Mouse (Mus musculus) limb, embryonic 14.5 days (tissue): ENCODE data around the gene Mfsd12. TPM values are rescaled to one million over a fixed set of nuclear protein-coding genes. Genes with fewer than 3 reads are reported as not detected.

Source experiments
- ATAC-seq: fragments of 200-750 bp; cut with Nextera tagmentation; 2 replicates; pipeline ENCODE4 v1.8.0; 2017; ENCODE audit warnings: low read depth, moderate number of reproducible peaks, moderate TSS enrichment; ENCODE audit not compliant: low FRiP score
- DNase-seq: peaks from one replicate; pipeline ENCODE4 v3.0.0-alpha.2; 2015; ENCODE audit warnings: low spot score
- H3K27ac ChIP-seq: fragments of 300-500 bp; sonication (generic); replicated peaks from 2 replicates; pipeline ENCODE4 v1.5.1; 2014; ENCODE audit warnings: low read depth, mild to moderate bottlenecking, low read length, moderate library complexity, mixed read lengths
- H3K27me3 ChIP-seq: fragments of 300-500 bp; sonication (generic); 2 replicates; pipeline ENCODE4 v1.6.1; 2014; ENCODE audit warnings: low read length, mixed read lengths; ENCODE audit not compliant: control insufficient read depth, insufficient read depth
- H3K36me3 ChIP-seq: fragments of 300-500 bp; sonication (generic); 2 replicates; pipeline ENCODE4 v1.6.1; 2014; ENCODE audit warnings: mild to moderate bottlenecking, low read length, moderate library complexity, mixed read lengths; ENCODE audit not compliant: control insufficient read depth, insufficient read depth
- H3K4me1 ChIP-seq: fragments of 300-500 bp; sonication (generic); 2 replicates; pipeline ENCODE4 v1.6.1; 2014; ENCODE audit warnings: antibody characterized with exemption, low read length, mixed read lengths; ENCODE audit not compliant: control insufficient read depth, insufficient read depth
- H3K4me2 ChIP-seq: fragments of 300-500 bp; sonication (generic); replicated peaks from 2 replicates; pipeline ENCODE4 v1.6.1; 2014; ENCODE audit warnings: low read depth, mild to moderate bottlenecking, low read length, moderate library complexity; ENCODE audit not compliant: severe bottlenecking
- H3K4me3 ChIP-seq: fragments of 300-500 bp; sonication (generic); replicated peaks from 2 replicates; pipeline ENCODE4 v1.5.1; 2014; ENCODE audit warnings: low read length
- H3K9ac ChIP-seq: fragments of 300-500 bp; sonication (generic); 2 replicates; pipeline ENCODE4 v1.6.1; 2014; ENCODE audit warnings: mild to moderate bottlenecking, low read depth, low read length, moderate library complexity; ENCODE audit not compliant: severe bottlenecking
- H3K9me3 ChIP-seq: fragments of 300-500 bp; sonication (generic); 2 replicates; pipeline ENCODE4 v1.6.1; 2016; ENCODE audit warnings: low read length; ENCODE audit not compliant: control insufficient read depth
- POLR2A ChIP-seq: fragments of 200-500 bp; IDR thresholded peaks from 2 replicates; pipeline ENCODE4 v1.8.0; 2012; ENCODE audit warnings: inconsistent platforms, mild to moderate bottlenecking, moderate library complexity, borderline replicate concordance; ENCODE audit not compliant: insufficient read depth, insufficient read length; ENCODE audit errors: extremely low read depth
- WGBS: fragments of 180-500 bp; shearing (Covaris S2); extraction: QIAGEN DNeasy Blood & Tissue Kit; methylation state at CpG from one replicate; pipeline ENCODE4 v1.1.7; 2014; 5-methylcytosine and 5-hydroxymethylcytosine counted together
- polyA plus RNA-seq, 2 experiments: library from polyadenylated mRNA; depleted of rRNA in 1 of 2; stranded (reverse) in 1 of 2; unstranded in 1 of 2; fragments of >200 nt; fragmentation: Nextera tagmentation in 1 of 2; extraction: Ambion mirVana in 1 of 2; gene quantifications; 2 replicates each; pipeline versions ENCODE4 v1.2.1 to v1.2.3; 2012 to 2014

Gene Mfsd12
- polyA plus RNA-seq, 2 experiments: 6.8 to 12.0 TPM

DNA sequence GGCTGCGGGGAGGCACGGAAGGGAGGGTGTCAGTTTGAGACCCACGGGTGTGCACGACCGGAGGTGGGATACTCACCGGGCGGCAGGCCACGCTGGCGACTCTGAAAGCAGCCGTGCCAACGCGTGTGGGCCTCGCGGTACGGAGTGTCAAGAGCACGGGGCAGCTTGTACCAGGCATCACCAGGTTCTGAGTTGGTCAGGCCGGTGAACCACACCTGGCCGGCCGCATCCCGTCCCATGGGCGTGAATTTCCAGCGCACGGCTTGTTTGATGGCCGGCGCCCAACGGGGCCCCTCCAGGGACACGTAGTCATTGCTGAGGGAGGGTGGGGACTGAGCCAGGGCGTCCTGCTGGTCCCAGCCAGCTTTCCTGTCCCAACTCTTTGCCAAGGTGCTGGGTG, 7.4 kb downstream of the Mfsd12 start:
- Histone ChIP-seq H3K9me3 (no peaks in the 10 kb centered on the region), H3K4me2 (peak overlapping the region; percentile 56), H3K9ac (peak overlapping the region; percentile 43; the same call in 1 of the 2 replicates), H3K27me3 (peaks cover 26% of the 10 kb centered on the region), H3K4me3 (peak overlapping the region; percentile 30), H3K36me3 (peaks cover 50% of the 10 kb centered on the region), H3K4me1 (peaks cover 14% of the 10 kb centered on the region), H3K27ac (no peak overlapping the region)
- WGBS: 13% methylated on average over 28 of the region's 28 CpGs
- ATAC-seq (no peak), DNase-seq (no peak)
- TF ChIP-seq POLR2A: no peak

DNA sequence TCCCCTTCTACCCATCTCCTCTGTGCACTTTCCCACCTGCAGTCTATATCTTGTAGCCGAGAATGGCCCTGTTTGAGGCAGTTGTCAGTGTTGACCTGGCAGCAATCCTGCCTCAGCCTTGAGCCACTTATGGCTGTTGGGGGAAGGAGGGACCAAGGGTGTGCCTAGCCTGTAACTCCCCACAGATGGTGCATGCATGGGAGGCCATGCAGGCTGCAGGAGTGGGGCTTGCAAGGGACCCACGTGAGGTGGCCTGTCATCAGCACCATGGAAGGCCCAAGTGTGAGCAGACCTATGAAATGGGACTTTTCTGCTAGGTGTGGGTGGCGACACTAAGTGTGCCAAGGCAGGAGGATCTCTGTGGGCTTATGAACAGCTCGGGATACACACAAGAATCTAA, 7.8 kb downstream of the Mfsd12 start:
- no peak for DNase-seq
- peak overlapping the region; percentile 30 for H3K4me3 ChIP-seq
- peaks cover 51% of the 10 kb centered on the region for H3K36me3 ChIP-seq
- no peak overlapping the region for H3K9ac ChIP-seq
- H3K27ac ChIP-seq: no peak overlapping the region
- ATAC-seq: no peak
- WGBS: 36% methylated on average over 4 of the region's 4 CpGs
- H3K27me3 ChIP-seq: peaks cover 26% of the 10 kb centered on the region
- H3K4me2 ChIP-seq: 0 out of 2 replicates have a peak overlapping the region, but pooled peaks have one; percentile 56
- no peak for TF ChIP-seq POLR2A
- H3K9me3 ChIP-seq: no peaks in the 10 kb centered on the region
- peaks cover 14% of the 10 kb centered on the region for H3K4me1 ChIP-seq

DNA sequence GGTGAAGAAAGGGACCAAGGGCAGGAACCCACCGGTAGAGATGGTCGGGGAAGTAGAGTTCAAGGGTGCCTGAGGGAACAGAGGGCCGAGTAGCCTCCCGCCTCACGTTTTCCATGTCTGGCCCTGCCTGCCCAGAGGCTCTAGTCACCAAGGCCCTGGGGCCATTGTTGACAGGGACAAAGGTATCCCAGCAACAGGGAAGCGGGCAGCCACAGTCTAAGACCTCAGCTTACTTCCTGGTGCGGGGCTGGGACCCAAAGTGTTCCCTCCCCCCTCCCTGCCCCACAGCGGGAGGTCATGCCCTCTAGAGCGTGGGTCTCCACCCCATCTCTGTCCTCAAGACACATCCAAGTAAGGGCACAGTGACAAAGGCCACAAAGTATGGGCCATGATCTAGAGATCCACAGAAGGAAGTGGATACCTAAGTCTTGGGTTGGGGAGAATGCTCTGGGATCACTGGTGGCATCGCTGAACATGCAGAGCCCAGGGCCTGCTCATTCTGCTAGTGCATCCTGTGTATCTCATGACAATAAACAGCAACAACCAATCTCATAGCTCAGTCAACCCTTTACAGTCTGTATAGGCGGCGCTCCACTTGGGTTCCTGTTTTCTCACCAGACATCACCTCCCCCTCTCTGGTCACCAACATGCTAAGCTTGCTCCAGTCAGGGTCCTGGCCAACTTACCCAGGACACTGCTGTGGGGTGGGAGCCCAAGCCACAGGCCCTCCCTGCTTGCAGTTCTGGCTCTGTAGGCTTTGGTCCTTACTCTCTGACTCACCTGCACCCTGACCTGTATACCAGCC, 8.6 kb downstream of the Mfsd12 start, which contains the start of gene 4930404N11Rik:
TSS of gene 4930404N11Rik (minus strand) at position 145 of the 805 bp plus-strand sequence.
- peaks cover 26% of the 10 kb centered on the region for H3K27me3 ChIP-seq
- DNase-seq: no peak
- no peak for ATAC-seq
- peak within 1 kb of the TSS; percentile 30 for H3K4me3 ChIP-seq
- TF ChIP-seq POLR2A: no peak
- H3K4me1 ChIP-seq: peaks cover 14% of the 10 kb centered on the region
- H3K4me2 ChIP-seq: peak within 1 kb of the TSS; percentile 56
- no peaks in the 10 kb centered on the region for H3K9me3 ChIP-seq
- H3K36me3 ChIP-seq: peaks cover 55% of the 10 kb centered on the region
- H3K27ac ChIP-seq: no peak within 1 kb of the TSS
- 0 out of 2 replicates have a peak within 1 kb of the TSS, but pooled peaks have one; percentile 43 for H3K9ac ChIP-seq
- 32% methylated on average over 12 of the region's 12 CpGs for WGBS

DNA sequence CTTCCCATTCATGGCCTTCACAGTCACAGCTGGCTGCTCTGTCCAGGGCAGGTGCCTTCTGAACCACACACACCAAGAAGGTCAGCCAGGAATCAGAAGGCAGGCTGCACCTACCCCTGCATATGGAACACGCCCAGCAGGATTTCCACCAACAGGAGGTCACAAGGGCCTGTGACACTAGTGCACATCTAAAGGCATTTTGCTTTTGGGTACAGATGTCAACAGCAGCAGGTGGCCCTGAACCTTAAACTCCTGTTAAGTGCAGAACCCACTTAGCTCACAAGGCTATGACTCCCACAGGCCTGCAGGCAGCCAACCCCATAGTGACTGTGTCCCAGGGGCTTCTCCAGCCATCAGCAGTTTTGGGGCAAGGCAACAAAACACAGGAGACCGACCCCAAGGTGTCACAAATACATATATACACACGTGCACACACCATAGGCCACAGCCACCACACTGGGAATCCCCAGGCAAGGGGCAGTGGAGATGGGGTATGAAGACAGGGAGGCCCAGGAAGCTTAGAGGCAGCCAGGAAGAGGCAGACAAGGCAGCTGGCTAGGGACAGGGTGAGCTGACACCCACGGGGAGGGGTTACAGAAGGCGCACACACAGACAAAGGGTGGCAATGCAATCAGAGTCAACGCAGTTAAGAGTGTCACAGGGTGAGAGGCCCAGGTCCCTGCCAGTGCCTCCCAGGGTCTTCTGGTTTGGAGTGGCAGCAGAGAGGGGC, 9.4 kb downstream of the Mfsd12 start:
- Histone ChIP-seq H3K4me3 (no peak overlapping the region), H3K4me1 (peaks cover 14% of the 10 kb centered on the region), H3K36me3 (peaks cover 63% of the 10 kb centered on the region), H3K27ac (no peak overlapping the region), H3K9ac (no peak overlapping the region), H3K4me2 (no peak overlapping the region), H3K9me3 (no peaks in the 10 kb centered on the region), H3K27me3 (peaks cover 26% of the 10 kb centered on the region)
- WGBS: 91% methylated on average over 6 of the region's 6 CpGs
- TF ChIP-seq POLR2A: no peak
- DNase-seq: no peak
- ATAC-seq: no peak

DNA sequence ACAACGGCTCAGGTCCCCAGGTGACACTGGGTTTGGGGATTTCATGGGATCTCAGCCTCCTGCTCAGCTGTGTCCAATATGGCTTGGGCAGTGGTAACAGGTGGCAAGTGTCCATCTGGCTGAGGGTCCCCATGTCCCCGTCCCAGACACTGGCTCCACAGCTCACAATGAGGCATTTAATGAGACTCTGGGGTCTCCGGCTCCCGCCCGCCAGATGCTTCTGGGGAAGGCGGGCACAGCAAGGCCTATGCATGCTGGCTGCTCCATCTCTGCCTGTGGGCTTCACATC, 9.9 kb downstream of the Mfsd12 start:
- WGBS: 63% methylated on average over 6 of the region's 6 CpGs
- peaks cover 26% of the 10 kb centered on the region for H3K27me3 ChIP-seq
- TF ChIP-seq POLR2A: no peak
- no peak overlapping the region for H3K4me2 ChIP-seq
- H3K27ac ChIP-seq: no peak overlapping the region
- H3K4me3 ChIP-seq: no peak overlapping the region
- peaks cover 14% of the 10 kb centered on the region for H3K4me1 ChIP-seq
- no peak overlapping the region for H3K9ac ChIP-seq
- no peak for ATAC-seq
- H3K9me3 ChIP-seq: no peaks in the 10 kb centered on the region
- peaks cover 67% of the 10 kb centered on the region for H3K36me3 ChIP-seq
- DNase-seq: no peak
